Mouse (Mus musculus) myocyte (in vitro differentiated cells): ENCODE measurements around the gene Sntb2. TPM values are rescaled to one million over a fixed set of nuclear protein-coding genes. Genes with fewer than 3 reads are reported as not detected.

Experiments used
- H3K27me3 ChIP-seq: one replicate; pipeline ENCODE4 v1.6.1; 2011; ENCODE audit not compliant: control insufficient read depth, insufficient read depth, insufficient read length
- H3K36me3 ChIP-seq: one replicate; pipeline ENCODE4 v1.6.1; 2011; ENCODE audit not compliant: control insufficient read depth, insufficient read depth
- H3K4me2 ChIP-seq: one replicate; pipeline ENCODE4 v1.6.1; 2011; ENCODE audit warnings: low read depth, control low read depth
- H3K4me3 ChIP-seq: one replicate; pipeline ENCODE4 v1.5.1; 2011; ENCODE audit warnings: mild to moderate bottlenecking, control low read depth, moderate library complexity
- H3K79me2 ChIP-seq: one replicate; pipeline ENCODE4 v1.6.1; 2011; ENCODE audit not compliant: control insufficient read depth, insufficient read depth
- H3ac ChIP-seq: one replicate; pipeline ENCODE4 v1.6.1; 2011; ENCODE audit not compliant: control insufficient read depth, insufficient read length
- CEBPB ChIP-seq: IDR thresholded peaks from 2 replicates; pipeline ENCODE4 v1.6.1; 2011; ENCODE audit warnings: mild to moderate bottlenecking, moderate library complexity; ENCODE audit not compliant: poor library complexity, insufficient read depth, severe bottlenecking
- E2F4 ChIP-seq: IDR thresholded peaks from one replicate; pipeline ENCODE4 v1.6.1; 2011; ENCODE audit warnings: mild to moderate bottlenecking, control low read depth, moderate library complexity; ENCODE audit not compliant: insufficient read depth
- MAX ChIP-seq: IDR thresholded peaks from one replicate; pipeline ENCODE4 v1.6.1; 2011; ENCODE audit warnings: low read depth, mild to moderate bottlenecking, control low read depth
- MYOD1 ChIP-seq, 3 experiments: IDR thresholded peaks; one replicate each; pipeline ENCODE4 v1.6.1; 2011; ENCODE audit warnings: control low read depth in 2 of 3, low read depth in 2 of 3, mild to moderate bottlenecking in 2 of 3, moderate library complexity in 1 of 3; ENCODE audit not compliant: insufficient read length in 2 of 3, control insufficient read depth in 1 of 3
- MYOG ChIP-seq, 3 experiments: IDR thresholded peaks; one replicate each; pipeline ENCODE4 v1.6.1; 2011; ENCODE audit warnings: control low read depth in 2 of 3, low read depth in 2 of 3, mild to moderate bottlenecking in 2 of 3; ENCODE audit not compliant: insufficient read length in 2 of 3, control insufficient read depth in 1 of 3, insufficient read depth in 1 of 3
- POLR2A ChIP-seq: IDR thresholded peaks from one replicate; pipeline ENCODE4 v1.6.1; 2011; ENCODE audit warnings: low read depth, mild to moderate bottlenecking, control low read depth, moderate library complexity; ENCODE audit not compliant: insufficient read length
- POLR2AphosphoS2 ChIP-seq: IDR thresholded peaks from one replicate; pipeline ENCODE4 v1.6.1; 2011; ENCODE audit warnings: low read depth, control low read depth; ENCODE audit not compliant: insufficient read length
- REST ChIP-seq: IDR thresholded peaks from one replicate; pipeline ENCODE4 v1.6.1; 2011; ENCODE audit warnings: mild to moderate bottlenecking, control low read depth, moderate library complexity; ENCODE audit not compliant: insufficient read depth, insufficient read length
- SRF ChIP-seq: IDR thresholded peaks from one replicate; pipeline ENCODE4 v1.6.1; 2011; ENCODE audit warnings: low read depth; ENCODE audit not compliant: control insufficient read depth, insufficient read length
- TCF12 ChIP-seq: IDR thresholded peaks from one replicate; pipeline ENCODE4 v1.6.1; 2011; ENCODE audit warnings: mild to moderate bottlenecking, control low read depth; ENCODE audit not compliant: poor library complexity, insufficient read depth, severe bottlenecking
- TCF3 ChIP-seq: IDR thresholded peaks from one replicate; pipeline ENCODE4 v1.6.1; 2011; ENCODE audit warnings: low read depth, control low read depth; ENCODE audit not compliant: insufficient read length
- USF1 ChIP-seq: IDR thresholded peaks from one replicate; pipeline ENCODE4 v1.6.1; 2011; ENCODE audit warnings: low read depth, mild to moderate bottlenecking, control low read depth, moderate library complexity
- polyA plus RNA-seq: library from polyadenylated mRNA; unstranded; fragments of >200 nt; fragmentation: generic; extraction: Trizol; gene quantifications from one replicate; pipeline ENCODE4 v1.2.1, GENCODE M21; 2012; ENCODE audit warnings: missing spikeins

Gene Sntb2
- polyA plus RNA-seq, 1 experiment, result 5.6 TPM

- TF ChIP-seq REST, result no peak
- TF ChIP-seq POLR2AphosphoS2, result no peak
- no peak for TF ChIP-seq POLR2A
- no peak for TF ChIP-seq CEBPB
- TF ChIP-seq MAX, result no peak
- TF ChIP-seq TCF3, result no peak
- TF ChIP-seq MYOD1 (IDR thresholded peaks at IDR 0.05; ENCODE audit: control insufficient read depth in 1 of 3, insufficient read length in 2 of 3, low read depth in 2 of 3), result no peak
- TF ChIP-seq E2F4, result no peak
- TF ChIP-seq SRF, result no peak
- TF ChIP-seq TCF12, result no peak
- TF ChIP-seq USF1, result no peak
- no peak for TF ChIP-seq MYOG (IDR thresholded peaks at IDR 0.05; ENCODE audit: control insufficient read depth in 1 of 3, insufficient read depth in 1 of 3, insufficient read length in 2 of 3, low read depth in 2 of 3)
- H3K79me2 ChIP-seq, result peaks cover 10% of the 10 kb centered on the region
- H3K27me3 ChIP-seq, result no peaks in the 10 kb centered on the region
- H3K4me3 ChIP-seq, result no peak overlapping the region
- H3K4me2 ChIP-seq, result no peak overlapping the region
- H3ac ChIP-seq, result no peak overlapping the region
- H3K36me3 ChIP-seq, result peaks cover 41% of the 10 kb centered on the region
Observed at GRCm38 (mm10) chr8:107046976-107047375, 111.4 kb downstream of the Sntb2 start.

- Histone ChIP-seq H3ac (peak within 1 kb of the TSS; percentile 76), H3K4me2 (peak within 1 kb of the TSS; percentile 99), H3K27me3 (no peaks in the 10 kb centered on the region), H3K4me3 (peak within 1 kb of the TSS; percentile 60), H3K79me2 (peaks cover 10% of the 10 kb centered on the region), H3K36me3 (peaks cover 40% of the 10 kb centered on the region)
- TF ChIP-seq USF1 (no peak), E2F4 (no peak), POLR2AphosphoS2 (peak; percentile 88), REST (no peak), CEBPB (no peak), MYOG (IDR thresholded peaks at IDR 0.05; ENCODE audit: control insufficient read depth in 1 of 3, insufficient read depth in 1 of 3, insufficient read length in 2 of 3, low read depth in 2 of 3) (peak in 1 of 3 experiments; percentile 58), SRF (no peak), TCF12 (no peak), POLR2A (peak; percentile 80), TCF3 (no peak)
Observed at GRCm38 (mm10) chr8:107048061-107048941, 112.8 kb downstream of the Sntb2 start, which contains the start of gene Pdf. TSS of gene Pdf (minus strand) at chr8:107048614.

- no peak overlapping the region for H3ac ChIP-seq
- TF ChIP-seq E2F4 (no peak), SRF (no peak), MAX (no peak)
- H3K79me2 ChIP-seq, result peaks cover 10% of the 10 kb centered on the region
- H3K27me3 ChIP-seq, result no peaks in the 10 kb centered on the region
- peak overlapping the region; percentile 60 for H3K4me3 ChIP-seq
- peak overlapping the region; percentile 99 for H3K4me2 ChIP-seq
- H3K36me3 ChIP-seq, result peaks cover 41% of the 10 kb centered on the region
Observed at GRCm38 (mm10) chr8:107049480-107049879, 113.9 kb downstream of the Sntb2 start.

GRCm38 (mm10) chr8:107052046-107052445, 116.5 kb downstream of the Sntb2 start:
- Histone ChIP-seq H3K4me2 (no peak overlapping the region), H3K36me3 (peaks cover 16% of the 10 kb centered on the region), H3ac (no peak overlapping the region), H3K79me2 (peaks cover 31% of the 10 kb centered on the region), H3K4me3 (no peak overlapping the region), H3K27me3 (no peaks in the 10 kb centered on the region)
- no peak for TF ChIP-seq SRF
- TF ChIP-seq MAX, result no peak
- no peak for TF ChIP-seq E2F4

GRCm38 (mm10) chr8:107056076-107056972, 120.8 kb downstream of the Sntb2 start, which contains the start of the genes Cog8 and Nip7:
TSS of gene Cog8 (minus strand) at chr8:107056689.
TSS of gene Nip7 (plus strand) at chr8:107056877.
- H3K4me2 ChIP-seq, result peak within 1 kb of the TSS; percentile 88
- H3ac ChIP-seq, result peak within 1 kb of the TSS; percentile 76
- H3K79me2 ChIP-seq, result peaks cover 34% of the 10 kb centered on the region
- no peaks in the 10 kb centered on the region for H3K27me3 ChIP-seq
- peaks cover 23% of the 10 kb centered on the region for H3K36me3 ChIP-seq
- H3K4me3 ChIP-seq, result peak within 1 kb of the TSS; percentile 93
- TF ChIP-seq POLR2A, result peak; percentile 81
- TF ChIP-seq REST, result no peak
- TF ChIP-seq POLR2AphosphoS2, result peak; percentile 67
